Mouse (Mus musculus) forebrain, embryonic 12.5 days (tissue): ENCODE results near the gene Lmln. TPM values are rescaled to one million over a fixed set of nuclear protein-coding genes. Genes with fewer than 3 reads are reported as not detected.
"Not testable (repeated sequence)": the region's sequence is repeated elsewhere in the genome, so short reads cannot be mapped to it uniquely, and the experiment has no call there.

Experiments
- ATAC-seq: fragments of 200-750 bp; cut with Nextera tagmentation; 2 replicates; pipeline ENCODE4 v1.8.0; 2017; ENCODE audit warnings: moderate TSS enrichment; ENCODE audit not compliant: low FRiP score
- H3K27ac ChIP-seq: fragments of 300-500 bp; sonication (generic); 2 replicates; pipeline ENCODE4 v1.5.1; 2016; ENCODE audit warnings: mild to moderate bottlenecking
- H3K27me3 ChIP-seq: fragments of 300-500 bp; sonication (generic); 2 replicates; pipeline ENCODE4 v1.6.1; 2016; ENCODE audit warnings: mild to moderate bottlenecking
- H3K36me3 ChIP-seq: fragments of 300-500 bp; sonication (generic); replicated peaks from 2 replicates; pipeline ENCODE4 v1.6.1; 2016; ENCODE audit warnings: mild to moderate bottlenecking
- H3K4me1 ChIP-seq: fragments of 300-500 bp; sonication (generic); 2 replicates; pipeline ENCODE4 v1.6.1; 2016
- H3K4me2 ChIP-seq: fragments of 300-500 bp; sonication (generic); 2 replicates; pipeline ENCODE4 v1.6.1; 2016; ENCODE audit warnings: mild to moderate bottlenecking, moderate library complexity
- H3K4me3 ChIP-seq: fragments of 300-500 bp; sonication (generic); replicated peaks from 2 replicates; pipeline ENCODE4 v1.5.1; 2016; ENCODE audit warnings: mild to moderate bottlenecking
- H3K9ac ChIP-seq: fragments of 300-500 bp; sonication (generic); 2 replicates; pipeline ENCODE4 v1.6.1; 2016; ENCODE audit warnings: mild to moderate bottlenecking
- H3K9me3 ChIP-seq: fragments of 300-500 bp; sonication (generic); 2 replicates; pipeline ENCODE4 v1.6.1; 2016
- WGBS: fragments of 180-500 bp; shearing (Covaris S2); methylation state at CpG from one replicate; pipeline ENCODE4 v1.1.7; 2016; 5-methylcytosine and 5-hydroxymethylcytosine counted together
- microRNA counts: library from miRNA; unstranded; fragments of <30 nt; microRNA quantifications from one replicate; lab custom pipeline; 2017
- microRNA-seq: library from miRNA; unstranded; fragments of <30 nt; microRNA quantifications from one replicate; pipeline ENCODE4, GENCODE M21; 2017
- polyA plus RNA-seq: library from polyadenylated mRNA; unstranded; fragments of >200 nt; fragmentation: Nextera tagmentation; extraction: Ambion mirVana; gene quantifications from 2 replicates; pipeline ENCODE4 v1.2.1, GENCODE M21; 2016

The Lmln gene
- polyA plus RNA-seq, 1 experiment from 2014 or later = 4.4 TPM

DNA sequence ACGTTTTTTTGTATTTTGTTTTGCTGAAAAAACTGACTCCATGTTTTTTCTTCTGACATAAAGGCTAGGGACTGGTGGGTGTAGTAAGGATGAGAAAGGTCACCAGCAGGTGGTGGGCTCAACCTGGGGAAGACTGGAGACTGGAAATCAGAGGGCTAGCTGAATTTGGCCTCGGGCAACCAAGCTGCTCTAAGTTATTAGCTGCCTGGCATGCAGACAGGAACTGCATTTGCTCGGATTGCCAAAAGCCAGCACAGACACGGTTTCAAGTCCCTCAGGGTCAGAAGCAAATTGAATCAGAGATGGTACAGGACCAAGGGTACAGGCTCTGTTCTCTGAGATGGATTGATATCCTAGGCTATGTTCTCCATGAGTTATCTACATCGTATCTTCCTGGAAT is 110.8 kb downstream of the Lmln start:
- peaks cover 3% of the 10 kb centered on the region; the same call in 1 of the 2 replicates for H3K4me1 ChIP-seq
- H3K27ac ChIP-seq = no peak overlapping the region
- H3K9ac ChIP-seq = no peak overlapping the region
- no peak overlapping the region for H3K4me3 ChIP-seq
- no peak overlapping the region for H3K4me2 ChIP-seq
- H3K27me3 ChIP-seq = no peaks in the 10 kb centered on the region
- WGBS = 79% methylated on average over 5 of the region's 5 CpGs
- no peaks in the 10 kb centered on the region for H3K9me3 ChIP-seq
- ATAC-seq = no peak
- no peaks in the 10 kb centered on the region for H3K36me3 ChIP-seq

DNA sequence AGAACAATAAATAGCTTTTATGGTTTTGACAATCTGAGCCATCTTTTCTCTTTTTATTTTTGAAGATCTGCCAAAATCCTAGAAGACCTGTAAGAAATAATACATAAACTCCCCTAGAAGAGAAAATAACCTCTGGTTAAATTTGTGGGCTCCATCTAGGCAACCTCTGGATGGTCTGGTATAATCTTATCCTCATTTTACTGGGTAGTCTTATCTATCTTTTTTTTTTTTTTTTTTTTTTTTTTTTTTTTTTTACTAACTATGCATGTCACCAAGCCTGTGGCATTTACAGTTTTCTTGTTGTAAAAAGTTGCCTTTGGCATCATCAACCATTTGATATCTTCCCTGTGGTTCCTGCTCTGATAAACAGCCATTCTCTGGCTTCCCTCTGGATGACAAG is 112.4 kb downstream of the Lmln start:
- no peaks in the 10 kb centered on the region for H3K36me3 ChIP-seq
- peaks cover 6% of the 10 kb centered on the region; the same call in 1 of the 2 replicates for H3K4me1 ChIP-seq
- no peak overlapping the region for H3K4me2 ChIP-seq
- no peak overlapping the region for H3K9ac ChIP-seq
- H3K27ac ChIP-seq = no peak overlapping the region
- H3K9me3 ChIP-seq = no peaks in the 10 kb centered on the region
- no peak for ATAC-seq
- no peak overlapping the region for H3K4me3 ChIP-seq
- H3K27me3 ChIP-seq = no peaks in the 10 kb centered on the region

DNA sequence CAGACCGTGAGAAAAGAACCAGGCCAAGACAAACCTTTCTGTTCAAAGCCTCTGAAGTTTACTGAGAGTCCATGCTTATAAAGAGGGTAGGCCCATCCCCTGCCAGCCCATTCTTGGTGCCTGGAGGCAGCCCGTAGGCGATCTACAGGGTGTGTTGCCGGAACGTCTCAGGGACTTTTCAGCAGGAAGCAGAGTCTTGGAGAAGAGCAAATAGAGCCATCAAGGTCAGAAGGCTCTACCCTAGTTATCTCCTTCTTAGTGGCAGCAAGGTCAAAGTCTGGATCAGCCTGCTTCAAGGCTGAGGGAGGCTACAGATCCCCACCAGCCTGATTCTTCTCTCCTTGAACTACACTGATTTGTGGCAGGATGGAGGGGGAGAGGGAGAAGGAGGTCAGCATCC is 114.5 kb downstream of the Lmln start:
- not testable (repeated sequence) for H3K9ac ChIP-seq, H3K4me3 ChIP-seq, H3K4me1 ChIP-seq, H3K27me3 ChIP-seq, H3K4me2 ChIP-seq, H3K27ac ChIP-seq, H3K9me3 ChIP-seq, H3K36me3 ChIP-seq, ATAC-seq
- 93% methylated on average over 5 of the region's 5 CpGs for whole genome bisulfite sequencing

MicroRNAs encoded within 50 kb of the gene (microRNA counts, 519-probe panel; counts per million panel counts)
- microRNA mmu-miR-1947 (lab: Ali Mortazavi, UCI) = not detected

Small RNAs within 50 kb of the gene (microRNA-seq; reads per million reads assigned to microRNA genes)
- gene Gm22231 = not detected
- 13.3 reads per million, percentile 30 among the genes with 10 or more reads in this experiment for gene Mir1947

Other genes with a start within 250 kb of the Lmln start
- 122 and 125 TPM in 2 replicates for gene Fyttd1, start 185.0 kb upstream of the Lmln start, polyA plus RNA-seq
- gene Rubcn, start 184.8 kb upstream of the Lmln start, polyA plus RNA-seq = 26.5 and 27.4 TPM in 2 replicates
- 46.5 and 49.4 TPM in 2 replicates for gene Lrch3, start 148.4 kb upstream of the Lmln start, polyA plus RNA-seq
- gene Iqcg, start 6.3 kb upstream of the Lmln start, polyA plus RNA-seq = 4.3 and 4.5 TPM in 2 replicates
- gene Rpl35a, start 6.1 kb upstream of the Lmln start, polyA plus RNA-seq = 730 and 741 TPM in 2 replicates
- 24.1 and 27.8 TPM in 2 replicates for gene Osbpl11, start 122.5 kb downstream of the Lmln start, polyA plus RNA-seq
- gene Snx4, start 188.9 kb downstream of the Lmln start, polyA plus RNA-seq = 71.7 and 74.9 TPM in 2 replicates